Mouse (Mus musculus): ENCODE data around the gene Bcl10.
A peak's percentile ranks its signal among the peaks of the same experiment; 100 is the strongest.

Gene Bcl10

DNA sequence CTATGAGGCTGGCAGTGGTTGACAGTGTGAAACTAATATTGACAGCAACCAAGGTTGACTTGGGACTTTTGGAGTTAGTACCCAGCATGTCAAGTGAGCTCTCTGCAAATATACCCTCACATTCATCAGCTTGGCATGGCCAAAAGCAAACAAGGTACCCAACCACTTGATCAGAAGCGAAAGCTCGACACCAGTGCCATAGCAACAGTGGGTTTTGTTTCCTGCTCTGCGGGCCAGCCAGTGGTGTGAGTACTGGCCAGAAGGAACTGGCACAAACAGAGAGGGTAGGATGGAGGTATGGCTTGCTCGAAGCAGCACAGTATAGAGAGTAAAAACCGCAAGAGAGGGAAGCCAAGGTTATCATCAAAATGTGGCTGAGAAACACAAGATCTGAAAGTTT, 6.2 kb upstream of the Bcl10 start:
- DNase-seq = no peak

DNA sequence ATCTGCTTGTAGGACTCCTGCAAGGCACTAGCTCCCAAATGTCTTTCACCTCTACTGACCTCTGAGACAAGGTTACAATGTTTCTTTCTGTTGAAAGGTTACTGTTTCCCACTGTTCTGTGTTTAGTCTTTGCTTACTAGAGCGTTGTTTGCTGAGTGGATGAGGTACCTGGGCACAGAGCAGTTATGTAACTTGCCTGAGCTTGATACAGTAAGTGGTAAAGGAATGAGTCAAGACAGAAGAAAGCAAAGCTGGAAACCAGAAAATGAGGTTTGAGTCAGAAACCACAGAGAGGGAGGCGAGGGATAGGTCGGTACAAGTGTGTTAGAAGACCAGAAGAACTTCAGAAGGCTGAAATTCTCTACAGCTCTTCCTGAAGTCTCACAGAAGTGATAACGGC, 5.8 kb upstream of the Bcl10 start:
- no peak for DNase-seq

DNA sequence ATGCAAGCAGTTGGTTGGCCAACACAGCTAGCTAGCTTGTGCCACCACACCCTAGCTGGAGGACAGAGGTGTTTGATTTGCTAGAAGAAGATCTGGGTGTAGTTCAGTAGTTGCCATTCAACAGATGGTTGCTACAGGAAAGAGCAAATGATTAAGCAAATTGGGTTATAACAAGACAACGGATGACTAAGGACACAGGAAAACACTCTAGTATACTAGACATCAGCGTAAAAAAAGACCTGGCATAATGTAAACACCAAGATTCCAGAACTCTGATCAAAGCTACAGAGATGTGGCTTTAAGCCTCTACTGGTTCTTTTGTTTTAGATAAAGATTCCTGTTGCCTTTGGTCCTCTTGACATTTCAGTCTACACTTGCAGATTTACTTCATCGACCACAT, 367 bp downstream of the Bcl10 start:
- no peak for DNase-seq

DNA sequence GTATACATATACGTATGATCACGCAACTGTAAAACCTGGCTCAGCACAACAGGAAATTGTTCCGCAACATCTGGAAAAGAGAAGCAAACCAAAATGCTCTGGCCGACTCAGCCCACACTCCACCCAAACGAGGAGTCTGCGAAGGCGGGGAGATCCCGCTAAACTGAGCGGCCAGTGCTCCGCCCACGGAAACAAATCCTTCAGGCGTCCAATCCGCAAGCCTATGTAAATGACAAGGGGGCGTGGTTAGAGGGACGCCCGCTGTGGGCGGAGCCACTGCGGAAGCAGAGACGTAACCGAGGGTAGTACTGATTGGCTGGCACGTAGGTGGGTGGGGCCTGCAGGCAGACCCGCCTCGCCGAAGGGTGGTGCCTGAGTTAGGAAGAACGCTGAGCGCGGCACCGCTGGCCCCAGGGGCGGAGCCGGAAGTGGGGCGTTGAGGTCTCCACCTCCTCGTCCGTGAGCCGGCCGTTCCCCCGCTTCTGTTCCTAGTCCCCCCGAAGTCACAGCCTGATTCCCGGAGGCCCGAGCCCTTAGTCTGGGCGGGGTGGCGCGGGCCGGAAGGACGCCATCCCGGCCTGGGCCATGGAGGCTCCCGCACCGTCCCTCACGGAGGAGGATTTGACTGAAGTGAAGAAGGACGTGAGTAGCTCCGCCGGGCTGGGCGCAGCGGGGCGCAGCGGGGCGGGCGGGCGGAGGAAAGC, 1.4 kb downstream of the Bcl10 start:
- DNase-seq = peak; percentile 100

DNA sequence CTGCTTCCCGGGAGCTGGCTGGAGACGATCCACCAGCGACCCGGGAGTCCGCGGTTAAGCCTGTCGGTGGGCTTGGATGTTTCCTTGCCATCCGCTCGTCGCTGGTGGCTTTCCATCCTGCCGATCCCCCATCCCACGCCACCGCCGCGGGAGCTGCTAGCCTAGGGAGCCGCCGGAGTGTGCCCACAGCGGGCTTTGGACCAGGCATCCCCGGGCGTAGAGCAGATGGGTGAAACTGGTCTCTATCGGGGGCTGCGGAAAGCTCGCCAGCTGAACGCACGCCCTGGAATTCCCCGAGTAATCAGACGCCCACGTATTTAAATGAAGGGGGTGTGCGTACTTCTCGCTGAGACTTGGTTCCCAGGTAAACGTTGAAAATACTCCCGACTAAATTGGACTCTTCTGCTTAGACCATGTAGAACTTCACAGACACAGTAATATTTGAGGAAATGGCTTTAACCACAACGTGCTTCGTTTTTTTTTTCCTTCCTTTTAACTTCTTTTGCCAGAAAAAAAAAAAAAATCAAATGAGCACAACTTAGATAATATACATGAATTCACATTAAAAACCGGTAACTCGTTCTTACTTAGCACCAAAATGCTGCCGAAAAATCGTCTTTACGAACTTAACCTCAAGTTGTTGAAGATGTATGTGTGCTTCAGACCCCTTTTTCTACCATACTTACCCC, 2.2 kb downstream of the Bcl10 start:
- DNase-seq = peak; percentile 67

DNA sequence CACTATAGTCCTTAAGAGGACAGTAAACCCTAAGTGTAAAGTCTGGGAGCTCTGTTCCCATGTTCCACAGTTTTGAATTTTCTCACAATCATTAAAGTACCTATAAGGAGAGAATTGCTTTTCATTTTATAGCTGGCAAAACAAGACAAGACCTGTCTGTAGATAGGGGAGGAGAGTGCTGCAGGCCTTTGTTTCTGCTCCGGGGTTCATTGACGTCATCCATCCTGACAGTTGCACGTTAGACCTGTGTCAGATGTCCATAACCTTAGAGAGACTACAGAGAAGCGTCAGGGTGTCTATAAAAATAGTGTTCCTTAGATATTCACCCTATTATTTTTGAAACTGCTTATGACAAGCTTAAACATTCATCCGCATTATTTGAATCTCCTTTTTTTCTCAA, 2.9 kb downstream of the Bcl10 start:
- no peak for DNase-seq

DNA sequence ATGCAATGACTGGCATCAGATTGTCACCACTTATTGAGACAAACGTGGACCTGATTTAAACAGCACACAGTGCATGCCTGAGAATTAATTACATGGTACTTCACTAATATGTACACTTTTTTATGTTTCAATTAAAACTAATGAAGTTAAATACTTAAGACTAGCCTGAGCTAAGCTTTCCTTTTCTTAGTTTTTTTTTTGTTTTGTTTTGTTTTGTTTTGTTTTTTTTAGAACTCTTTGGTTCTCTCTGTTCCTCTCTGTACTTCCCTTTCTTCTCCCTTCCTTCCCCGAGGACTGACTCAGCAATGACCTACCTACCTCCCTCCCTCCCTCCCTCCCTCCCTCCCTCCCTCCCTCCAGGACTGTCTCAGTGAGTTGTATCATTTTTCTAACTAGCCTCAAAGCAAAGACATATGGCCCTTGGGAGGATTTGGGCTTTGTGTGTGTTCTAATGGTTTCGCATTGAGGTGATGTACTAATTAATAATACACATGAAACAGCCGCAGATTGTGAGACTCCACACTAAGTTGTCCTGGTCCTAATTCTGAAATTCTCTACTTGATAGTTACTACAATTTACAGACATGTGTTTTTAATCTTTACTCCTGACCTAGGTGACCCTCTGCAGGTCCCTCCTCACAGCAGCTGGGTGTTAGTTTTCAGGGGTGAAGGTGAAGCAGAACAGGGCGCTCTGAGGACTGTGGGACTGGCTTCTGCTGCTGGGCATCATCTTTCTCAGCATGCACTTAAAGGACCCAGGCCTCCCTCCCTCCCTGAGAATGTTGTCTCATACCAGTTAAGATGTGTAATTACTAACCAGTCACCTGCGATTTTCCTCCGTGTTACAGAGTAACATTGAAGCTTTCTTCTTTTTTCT, 7.2 kb downstream of the Bcl10 start:
- no peak for DNase-seq

DNA sequence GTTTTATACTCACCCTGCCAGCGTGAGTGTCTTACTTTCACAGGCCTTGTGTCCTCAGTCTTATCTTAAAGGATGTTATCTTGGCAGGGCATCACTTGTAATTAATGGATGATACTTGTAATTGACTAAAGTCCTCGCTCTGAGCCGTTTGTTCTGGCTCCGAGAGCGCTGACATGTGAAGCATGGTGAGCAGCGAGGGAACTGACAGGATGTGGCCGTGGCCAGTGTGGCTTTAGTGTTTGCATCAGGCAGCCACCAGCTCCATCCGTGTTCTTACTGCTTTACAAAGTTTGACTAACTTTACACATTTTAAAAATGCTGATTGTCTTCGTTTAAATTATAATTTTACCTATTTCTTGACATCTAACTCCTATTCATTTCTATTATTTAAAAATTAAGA, 11.2 kb downstream of the Bcl10 start:
- DNase-seq = no peak

DNA sequence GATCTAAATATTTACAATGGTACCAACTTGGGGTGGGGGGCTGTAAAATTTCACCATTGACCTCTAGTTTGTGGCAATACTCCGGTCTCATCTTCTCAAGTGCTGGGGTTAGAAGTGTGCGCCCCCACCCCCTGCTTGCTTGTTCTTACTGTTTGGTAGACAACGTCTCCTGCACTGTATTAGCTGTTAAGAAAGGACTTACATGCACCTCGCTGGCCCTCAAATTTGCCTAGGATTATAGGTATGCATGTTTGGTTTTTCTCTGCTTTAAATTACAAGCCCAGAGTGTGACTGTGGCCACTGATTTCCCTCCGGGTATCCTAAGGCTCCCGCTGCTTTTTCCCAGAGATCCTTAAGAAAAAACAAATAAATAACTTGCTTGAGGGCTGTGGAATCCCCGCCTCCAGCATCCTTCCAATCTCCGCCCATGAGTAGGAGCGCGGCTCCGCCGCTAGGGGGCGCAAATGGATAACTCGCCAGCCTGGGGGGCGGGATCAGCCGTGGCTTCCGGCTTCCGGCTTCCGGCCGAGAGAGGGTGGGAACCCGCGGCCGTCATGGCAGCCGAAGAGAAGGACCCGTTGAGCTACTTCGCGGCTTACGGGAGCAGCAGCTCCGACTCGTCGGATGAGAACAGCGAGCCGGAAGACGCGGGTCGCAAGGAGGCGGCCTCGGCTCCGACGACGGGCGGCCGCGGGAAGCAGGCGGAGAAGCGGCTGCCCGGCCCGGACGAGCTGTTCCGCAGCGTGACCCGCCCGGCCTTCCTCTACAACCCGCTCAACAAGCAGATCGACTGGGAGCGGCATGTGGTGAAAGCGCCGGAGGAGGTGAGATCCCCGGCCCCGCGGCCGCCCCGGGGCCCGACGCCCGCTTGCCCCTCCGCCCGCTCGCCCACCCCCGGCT, 15.2 kb downstream of the Bcl10 start, which contains the start of gene 2410004B18Rik:
TSS of gene 2410004B18Rik (plus strand) at position 510 of the 900 bp plus-strand sequence.
- DNase-seq = peak; percentile 85

DNA sequence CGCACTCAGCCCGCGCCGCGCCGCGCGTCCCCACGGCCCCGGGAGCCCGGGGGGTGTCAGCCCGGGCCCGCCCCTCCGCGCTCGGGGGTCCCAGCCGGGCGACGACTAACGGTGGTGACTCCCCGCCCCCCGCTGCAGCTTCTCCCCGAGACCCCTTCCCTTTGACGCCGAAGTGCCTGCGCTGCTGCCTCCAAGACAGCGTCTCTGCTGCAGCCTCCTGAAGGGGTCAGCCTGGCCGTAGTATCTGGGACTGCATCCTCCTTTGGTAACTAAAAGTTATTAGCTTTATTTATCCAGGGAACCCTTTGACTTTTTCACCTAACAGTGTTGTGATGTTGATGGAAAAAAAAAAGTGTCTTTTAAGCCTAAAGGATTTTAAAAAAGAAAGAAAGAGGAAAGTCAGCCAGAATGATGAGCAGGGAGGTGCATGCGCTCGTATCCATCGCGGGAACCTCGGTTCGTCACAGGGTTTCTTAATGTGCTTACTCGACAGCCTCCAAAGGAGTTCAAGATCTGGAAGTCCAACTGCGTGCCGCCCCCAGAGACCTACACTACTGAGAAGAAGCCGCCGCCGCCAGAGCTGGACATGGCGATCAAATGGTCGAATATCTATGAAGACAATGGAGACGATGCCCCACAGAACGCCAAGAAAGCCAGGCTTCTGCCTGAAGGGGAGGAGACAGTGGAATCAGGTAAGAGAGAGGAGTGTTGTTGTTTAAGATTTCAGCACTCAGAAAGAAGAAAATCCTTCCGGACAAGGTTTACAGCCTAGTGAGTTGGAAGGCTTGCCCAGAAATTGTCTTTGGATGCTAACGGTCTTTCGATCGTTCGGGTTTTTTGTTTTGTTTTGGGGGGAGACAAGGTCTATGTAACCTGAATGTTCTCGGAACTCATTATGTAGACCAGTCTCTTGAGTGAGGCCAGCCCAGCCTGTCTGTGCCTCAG, 16.1 kb downstream of the Bcl10 start:
- DNase-seq = peak; percentile 6

DNA sequence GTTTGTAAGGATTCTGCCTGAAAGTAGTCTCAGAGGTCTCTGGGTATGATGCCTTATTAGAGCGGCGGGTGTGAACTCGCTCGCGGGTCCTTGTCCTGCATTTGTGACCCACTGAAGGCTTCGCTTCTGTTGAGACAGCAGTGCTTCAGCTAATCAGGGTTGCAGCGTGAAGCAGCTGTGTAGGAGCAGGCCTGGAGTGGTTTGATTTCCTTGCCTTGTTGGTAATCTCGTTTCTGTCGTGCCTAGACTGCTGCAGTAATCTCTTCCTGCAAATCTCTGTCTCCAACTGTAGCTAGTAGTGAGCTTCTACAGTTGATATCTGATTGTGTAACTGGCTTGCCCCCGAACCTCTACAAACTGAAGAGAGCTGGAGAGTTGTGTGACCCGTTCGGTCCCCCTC, 16.8 kb downstream of the Bcl10 start:
- no peak for DNase-seq

DNA sequence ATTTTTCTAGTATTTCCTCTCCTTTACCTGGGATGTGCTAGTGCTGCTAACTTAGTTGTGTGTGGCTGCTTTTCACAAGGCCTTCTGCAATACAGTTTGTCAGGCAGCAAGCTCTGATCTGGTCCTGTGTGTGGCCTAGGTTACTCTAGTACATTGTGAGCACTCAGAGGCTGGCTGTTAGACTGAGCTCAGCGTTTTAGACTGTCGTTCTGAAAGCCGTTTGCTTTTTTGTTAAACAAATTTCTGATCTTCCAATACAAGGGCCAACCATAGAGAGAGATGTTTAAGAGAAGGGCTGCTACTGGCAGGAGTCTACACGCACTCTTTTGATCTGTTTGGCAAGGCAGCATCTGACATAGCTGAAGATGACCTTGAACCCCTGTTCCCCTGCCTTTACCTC, 17.4 kb downstream of the Bcl10 start:
- DNase-seq = no peak

DNA sequence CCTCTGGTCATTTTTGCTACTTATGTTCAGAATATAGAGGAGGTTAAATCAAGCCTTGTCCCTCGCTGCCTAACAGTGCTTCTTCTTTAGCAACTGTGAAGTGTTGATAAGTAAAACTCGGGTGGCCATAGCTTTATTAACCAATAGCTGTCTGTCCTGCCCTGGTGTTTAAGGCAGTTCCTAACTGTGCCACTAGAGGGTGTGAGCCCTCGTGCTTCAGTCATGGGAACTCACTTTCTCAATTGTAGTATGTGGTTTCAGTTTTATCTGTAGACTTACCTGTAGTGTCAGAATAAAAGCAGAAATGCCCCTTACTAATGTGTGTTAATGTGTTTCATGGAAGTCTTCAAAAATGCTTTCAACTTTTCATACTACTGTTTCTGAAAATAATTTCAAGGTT, 19.4 kb downstream of the Bcl10 start:
- peak; percentile 52 for DNase-seq

DNA sequence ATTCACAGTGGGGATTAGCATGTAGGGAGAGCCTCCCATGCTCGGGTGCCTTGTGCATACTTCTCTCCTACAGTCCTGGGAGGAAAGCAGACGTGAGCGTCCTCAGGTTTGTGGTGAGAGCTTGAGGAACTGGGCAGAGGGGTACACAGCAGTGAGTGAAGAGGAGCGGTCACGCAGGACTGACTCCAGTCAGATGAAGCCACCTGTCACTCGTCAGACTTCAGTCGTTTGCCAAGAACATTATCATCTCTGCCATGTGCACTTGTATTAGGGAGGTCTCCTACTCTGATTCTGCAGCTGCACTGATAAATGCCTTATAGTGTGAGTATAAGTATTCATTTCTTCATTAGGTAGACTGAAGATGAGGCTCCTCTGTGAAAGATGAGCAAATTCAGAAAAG, 21.7 kb downstream of the Bcl10 start:
- DNase-seq = no peak

DNA sequence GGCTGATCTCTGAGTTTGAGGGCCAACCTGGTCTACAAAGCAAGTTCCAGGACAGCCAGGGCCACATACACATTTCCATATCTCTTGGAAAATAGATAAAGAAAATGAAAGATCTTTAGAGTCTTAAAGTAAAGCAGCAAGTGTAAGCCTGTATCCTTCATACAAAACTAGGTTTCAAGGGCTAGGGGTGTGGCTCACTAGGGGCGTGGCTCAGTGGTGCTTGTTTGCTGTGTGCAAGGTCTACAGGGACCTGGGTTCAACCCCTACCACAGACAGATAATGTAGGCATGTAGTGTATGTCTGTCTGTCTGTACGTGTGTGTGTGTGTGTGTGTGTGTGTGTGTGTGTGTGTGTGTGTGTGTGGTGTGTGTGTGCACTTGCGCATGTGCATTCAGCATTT, 23.3 kb downstream of the Bcl10 start:
- no peak for DNase-seq

DNA sequence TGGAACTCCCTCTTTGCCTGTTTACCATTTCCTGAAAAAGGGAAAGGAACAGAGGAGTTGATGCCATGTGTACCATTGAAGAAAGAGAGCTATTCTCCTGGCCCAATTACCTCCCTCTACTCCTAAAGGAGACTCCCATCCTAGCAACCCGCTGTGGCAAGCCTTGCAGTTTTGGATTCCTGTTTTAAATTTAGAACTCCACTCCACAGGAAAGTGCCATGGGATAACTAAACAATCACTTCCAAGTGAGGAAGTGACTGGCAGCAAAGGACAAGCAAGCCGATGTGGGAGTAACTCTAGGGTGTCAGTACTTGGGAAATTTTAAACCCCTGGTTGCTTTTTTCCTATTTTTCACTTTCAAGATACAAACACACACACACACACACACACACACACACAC, 24.1 kb downstream of the Bcl10 start:
- no peak for DNase-seq

DNA sequence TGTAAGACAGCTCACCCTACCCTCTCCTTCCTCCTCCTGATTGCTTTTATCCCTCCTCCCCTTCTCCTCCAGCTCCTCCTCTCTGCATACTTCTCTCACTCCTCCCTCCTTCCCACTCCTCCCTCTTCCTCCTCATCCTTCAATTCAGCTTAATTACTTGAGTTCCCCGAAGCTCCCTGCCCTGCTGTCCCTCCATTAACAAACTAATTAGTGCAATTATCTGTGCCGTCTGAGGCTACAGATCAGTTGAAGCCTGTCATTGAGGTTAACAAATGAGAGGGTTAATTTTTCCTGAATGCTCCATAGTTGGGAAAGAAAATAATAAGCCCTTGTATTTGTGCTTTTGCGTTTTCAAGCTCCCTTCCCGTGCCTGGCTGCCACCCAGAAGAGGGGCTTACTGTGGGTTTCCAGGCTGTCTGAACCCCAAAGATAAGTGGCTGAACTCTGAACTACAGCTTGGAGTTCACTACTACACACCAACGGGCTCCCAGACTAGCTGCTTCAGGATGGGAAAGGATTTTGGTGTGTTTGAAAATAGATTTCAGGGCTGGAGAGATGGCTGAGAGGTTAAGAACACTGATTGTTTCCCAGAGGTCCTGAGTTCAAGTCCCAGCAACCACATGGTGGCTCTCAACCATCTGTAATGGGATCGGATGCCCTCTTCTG, 25.1 kb downstream of the Bcl10 start:
- DNase-seq = no peak

DNA sequence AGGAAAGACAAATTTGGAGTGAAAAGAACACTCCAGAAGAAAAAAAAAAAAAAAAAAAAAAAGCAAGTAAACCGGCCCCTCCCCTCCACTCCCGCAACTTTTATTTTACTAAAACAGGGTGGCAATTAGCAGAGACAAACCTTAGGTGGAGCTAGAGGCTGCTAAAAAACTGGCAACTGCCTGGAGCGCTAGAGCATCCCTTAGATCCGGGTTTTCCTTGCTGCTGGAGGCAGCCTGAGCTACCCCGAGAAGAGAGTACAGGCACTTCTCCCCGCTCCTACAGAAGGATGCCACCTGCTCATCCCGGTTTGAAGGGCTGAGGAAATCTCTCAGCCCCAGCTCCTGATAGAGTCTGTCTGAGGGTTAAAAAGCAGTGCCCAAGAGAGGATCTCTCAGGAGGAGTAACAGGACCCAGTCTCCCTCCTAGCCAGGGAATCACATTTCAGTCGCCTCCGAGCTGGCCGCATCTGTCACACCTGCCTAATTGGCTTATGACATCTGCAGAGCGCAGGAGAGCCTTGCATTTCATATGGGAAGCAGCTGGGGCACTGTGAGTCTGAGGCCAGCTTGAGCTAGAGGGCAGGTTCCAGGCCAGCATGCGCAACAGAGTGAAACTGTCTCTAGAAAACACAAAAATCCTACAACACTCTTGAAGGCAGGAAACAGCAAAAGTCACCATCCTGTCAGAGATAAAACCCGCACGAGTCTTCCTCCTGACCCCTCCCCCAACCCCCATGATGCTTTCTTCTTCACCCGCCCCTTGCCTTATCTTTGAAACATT, 27.6 kb downstream of the Bcl10 start:
- peak; percentile 59 for DNase-seq

DNA sequence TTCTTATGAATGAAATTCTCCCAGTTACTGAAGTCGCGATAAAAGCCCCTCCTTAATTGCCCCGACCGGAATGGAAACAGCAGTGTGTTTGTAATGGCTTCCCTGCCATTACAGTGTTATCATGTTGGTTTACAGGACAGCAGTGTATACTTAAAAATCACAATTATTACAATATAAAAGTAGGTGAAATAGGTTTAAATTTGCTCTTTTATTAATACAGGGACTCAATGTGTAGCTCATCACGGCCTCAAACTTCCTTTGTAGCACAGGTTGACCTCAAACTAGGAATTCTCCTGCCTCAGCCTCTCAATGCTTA, 28.2 kb downstream of the Bcl10 start:
- no peak for DNase-seq
